Mouse (Mus musculus): ENCODE results near the gene Plekhg5. TPM values are rescaled to one million over a fixed set of nuclear protein-coding genes. Genes with fewer than 3 reads are reported as not detected.

Gene Plekhg5
- polyA plus RNA-seq, 1 experiment, result 3.0 TPM

- Histone ChIP-seq H3K27ac (ENCODE audit: insufficient read depth, low read depth, low read length) (no peak overlapping the region), H3K4me3 (ENCODE audit: insufficient read depth, low read length) (no peak overlapping the region), H3K4me1 (ENCODE audit: control insufficient read depth, insufficient read depth, low read length) (0 out of 2 replicates have a peak, but pooled peaks cover 2% of the 10 kb centered on the region)
- TF ChIP-seq CTCF (IDR thresholded peaks at IDR 0.05; ENCODE audit: low read depth, low read length), result peak; percentile 91
- no peak for TF ChIP-seq POLR2A (IDR thresholded peaks at IDR 0.05; ENCODE audit: borderline replicate concordance, low read depth, low read length)
These were observed 23.9 kb downstream of the Plekhg5 start for GRCm38 (mm10) chr4:152095937-152096910.

- H3K4me1 ChIP-seq (ENCODE audit: control insufficient read depth, insufficient read depth, low read length), result peaks cover 2% of the 10 kb centered on the region; the same call in 1 of the 2 replicates
- no peak overlapping the region for H3K4me3 ChIP-seq (ENCODE audit: insufficient read depth, low read length)
- no peak overlapping the region for H3K27ac ChIP-seq (ENCODE audit: insufficient read depth, low read depth, low read length)
- no peak for TF ChIP-seq CTCF (IDR thresholded peaks at IDR 0.05; ENCODE audit: low read depth, low read length)
- no peak for TF ChIP-seq POLR2A (IDR thresholded peaks at IDR 0.05; ENCODE audit: borderline replicate concordance, low read depth, low read length)
These were observed 24.6 kb downstream of the Plekhg5 start for GRCm38 (mm10) chr4:152096927-152097326.

GRCm38 (mm10) chr4:152097911-152098799 lies 25.9 kb downstream of the Plekhg5 start:
- H3K4me3 ChIP-seq (ENCODE audit: insufficient read depth, low read length), result no peak overlapping the region
- no peak for TF ChIP-seq CTCF (IDR thresholded peaks at IDR 0.05; ENCODE audit: low read depth, low read length)
- no peak for TF ChIP-seq POLR2A (IDR thresholded peaks at IDR 0.05; ENCODE audit: borderline replicate concordance, low read depth, low read length)
- peaks cover 2% of the 10 kb centered on the region; the same call in 1 of the 2 replicates for H3K4me1 ChIP-seq (ENCODE audit: control insufficient read depth, insufficient read depth, low read length)
- H3K27ac ChIP-seq (ENCODE audit: insufficient read depth, low read depth, low read length), result no peak overlapping the region

GRCm38 (mm10) chr4:152100541-152100940 lies 28.2 kb downstream of the Plekhg5 start:
- Histone ChIP-seq H3K4me1 (ENCODE audit: control insufficient read depth, insufficient read depth, low read length) (peaks cover 2% of the 10 kb centered on the region; the same call in 1 of the 2 replicates), H3K4me3 (ENCODE audit: insufficient read depth, low read length) (no peak overlapping the region), H3K27ac (ENCODE audit: insufficient read depth, low read depth, low read length) (no peak overlapping the region)
- TF ChIP-seq CTCF (IDR thresholded peaks at IDR 0.05; ENCODE audit: low read depth, low read length) (no peak), POLR2A (IDR thresholded peaks at IDR 0.05; ENCODE audit: borderline replicate concordance, low read depth, low read length) (no peak)

GRCm38 (mm10) chr4:152101081-152101653 lies 28.9 kb downstream of the Plekhg5 start:
- Histone ChIP-seq H3K4me3 (ENCODE audit: insufficient read depth, low read length) (no peak overlapping the region), H3K4me1 (ENCODE audit: control insufficient read depth, insufficient read depth, low read length) (peaks cover 2% of the 10 kb centered on the region; the same call in 1 of the 2 replicates), H3K27ac (ENCODE audit: insufficient read depth, low read depth, low read length) (no peak overlapping the region)
- TF ChIP-seq CTCF (IDR thresholded peaks at IDR 0.05; ENCODE audit: low read depth, low read length), result no peak
- no peak for TF ChIP-seq POLR2A (IDR thresholded peaks at IDR 0.05; ENCODE audit: borderline replicate concordance, low read depth, low read length)

- H3K4me1 ChIP-seq (ENCODE audit: control insufficient read depth, insufficient read depth, low read length), result peaks cover 2% of the 10 kb centered on the region; the same call in 1 of the 2 replicates
- no peak overlapping the region for H3K4me3 ChIP-seq (ENCODE audit: insufficient read depth, low read length)
- no peak overlapping the region for H3K27ac ChIP-seq (ENCODE audit: insufficient read depth, low read depth, low read length)
- TF ChIP-seq POLR2A (IDR thresholded peaks at IDR 0.05; ENCODE audit: borderline replicate concordance, low read depth, low read length), result no peak
- TF ChIP-seq CTCF (IDR thresholded peaks at IDR 0.05; ENCODE audit: low read depth, low read length), result no peak
These were observed 29.6 kb downstream of the Plekhg5 start for GRCm38 (mm10) chr4:152101921-152102320.

GRCm38 (mm10) chr4:152103025-152103424 lies 30.7 kb downstream of the Plekhg5 start:
- peaks cover 2% of the 10 kb centered on the region; the same call in 1 of the 2 replicates for H3K4me1 ChIP-seq (ENCODE audit: control insufficient read depth, insufficient read depth, low read length)
- H3K27ac ChIP-seq (ENCODE audit: insufficient read depth, low read depth, low read length), result no peak overlapping the region
- H3K4me3 ChIP-seq (ENCODE audit: insufficient read depth, low read length), result no peak overlapping the region
- TF ChIP-seq CTCF (IDR thresholded peaks at IDR 0.05; ENCODE audit: low read depth, low read length), result peak; percentile 84
- TF ChIP-seq POLR2A (IDR thresholded peaks at IDR 0.05; ENCODE audit: borderline replicate concordance, low read depth, low read length), result no peak

GRCm38 (mm10) chr4:152106746-152107145 lies 34.4 kb downstream of the Plekhg5 start:
- Histone ChIP-seq H3K4me3 (ENCODE audit: insufficient read depth, low read length) (no peak overlapping the region), H3K27ac (ENCODE audit: insufficient read depth, low read depth, low read length) (no peak overlapping the region), H3K4me1 (ENCODE audit: control insufficient read depth, insufficient read depth, low read length) (no peaks in the 10 kb centered on the region)
- TF ChIP-seq POLR2A (IDR thresholded peaks at IDR 0.05; ENCODE audit: borderline replicate concordance, low read depth, low read length) (no peak), CTCF (IDR thresholded peaks at IDR 0.05; ENCODE audit: low read depth, low read length) (no peak)

- Histone ChIP-seq H3K27ac (ENCODE audit: insufficient read depth, low read depth, low read length) (no peak overlapping the region), H3K4me3 (ENCODE audit: insufficient read depth, low read length) (no peak overlapping the region), H3K4me1 (ENCODE audit: control insufficient read depth, insufficient read depth, low read length) (no peaks in the 10 kb centered on the region)
- no peak for TF ChIP-seq POLR2A (IDR thresholded peaks at IDR 0.05; ENCODE audit: borderline replicate concordance, low read depth, low read length)
- no peak for TF ChIP-seq CTCF (IDR thresholded peaks at IDR 0.05; ENCODE audit: low read depth, low read length)
These were observed 35.2 kb downstream of the Plekhg5 start for GRCm38 (mm10) chr4:152107493-152107892.
